Mouse (Mus musculus): ENCODE measurements at regions not wholly inside any gene's neighbourhood (a gene's known extent, or its start where the extent isn't known, plus 50 kb on each side); places are given as distances from the start of the nearest gene placed in this dataset.

DNA sequence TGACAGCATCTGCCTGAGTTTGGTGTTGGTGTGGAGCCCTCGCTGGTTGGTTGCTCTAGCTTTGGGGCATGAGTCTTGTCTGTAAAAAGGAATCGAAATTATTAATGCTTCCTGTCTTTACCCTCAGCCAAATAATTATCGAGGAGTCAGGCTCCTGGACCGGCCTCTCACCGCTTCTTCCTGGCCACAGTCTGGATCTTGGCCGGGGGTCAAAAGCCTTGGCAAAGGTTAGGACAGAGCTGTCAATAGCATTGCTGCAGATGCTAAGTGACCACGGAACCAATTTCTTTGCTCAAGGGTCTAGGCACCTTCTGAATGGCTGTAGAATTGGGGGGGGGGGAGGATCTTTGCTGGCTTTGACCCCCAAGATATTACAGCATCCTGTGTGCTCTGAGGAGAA is 207.3 kb downstream of the Sec16b start:
- TF ChIP-seq HCFC1 (IDR thresholded peaks at IDR 0.05; ENCODE audit: borderline replicate concordance, insufficient read depth, low read length) (no peak), MAFK (IDR thresholded peaks at IDR 0.05; ENCODE audit: insufficient read depth, low read depth, low read length) (no peak), ZC3H11A (IDR thresholded peaks at IDR 0.05; ENCODE audit: borderline replicate concordance, low read depth, low read length) (no peak)
